Mouse (Mus musculus) bone marrow macrophage, adult 2 months (primary cell): ENCODE data around the gene Ttll12.

Source experiments
- CTCF ChIP-seq: IDR thresholded peaks from 2 replicates; pipeline ENCODE4 v1.5.1; 2012; ENCODE audit warnings: low read depth, mild to moderate bottlenecking, low read length, moderate library complexity
- POLR2A ChIP-seq: IDR thresholded peaks from 2 replicates; pipeline ENCODE4 v1.6.1; 2012; ENCODE audit warnings: mild to moderate bottlenecking, low read depth, low read length, borderline replicate concordance

DNA sequence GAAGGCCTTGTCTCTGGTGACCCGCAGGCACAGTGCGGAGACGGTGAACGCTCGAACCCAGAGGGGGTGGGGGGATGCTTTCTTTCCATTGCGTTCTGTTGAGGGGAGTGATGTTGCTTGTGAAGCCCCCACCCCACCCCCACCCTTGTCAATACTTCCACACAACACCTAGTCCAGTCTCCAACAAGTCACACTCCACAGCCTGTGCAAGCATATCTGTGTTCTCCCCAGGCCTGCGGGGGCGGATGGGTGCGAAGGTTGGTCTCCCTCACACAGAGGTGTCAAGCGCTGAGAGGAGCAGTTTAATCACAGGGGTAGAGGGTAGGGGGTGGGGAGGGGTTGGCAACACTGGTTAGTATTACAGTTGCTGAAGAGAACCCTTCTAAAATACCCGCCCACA is 11.3 kb upstream of the Ttll12 start:
- no peak for TF ChIP-seq CTCF
- TF ChIP-seq POLR2A = no peak
